Mouse (Mus musculus) myocyte (in vitro differentiated cells): ENCODE measurements around the gene Fez1. TPM values are rescaled to one million over a fixed set of nuclear protein-coding genes. Genes with fewer than 3 reads are reported as not detected.

Experiments used
- H3K27me3 ChIP-seq: one replicate; pipeline ENCODE4 v1.6.1; 2011; ENCODE audit not compliant: control insufficient read depth, insufficient read depth, insufficient read length
- H3K36me3 ChIP-seq: one replicate; pipeline ENCODE4 v1.6.1; 2011; ENCODE audit not compliant: control insufficient read depth, insufficient read depth
- H3K4me2 ChIP-seq: one replicate; pipeline ENCODE4 v1.6.1; 2011; ENCODE audit warnings: low read depth, control low read depth
- H3K4me3 ChIP-seq: one replicate; pipeline ENCODE4 v1.5.1; 2011; ENCODE audit warnings: mild to moderate bottlenecking, control low read depth, moderate library complexity
- H3K79me2 ChIP-seq: one replicate; pipeline ENCODE4 v1.6.1; 2011; ENCODE audit not compliant: control insufficient read depth, insufficient read depth
- H3ac ChIP-seq: one replicate; pipeline ENCODE4 v1.6.1; 2011; ENCODE audit not compliant: control insufficient read depth, insufficient read length
- CEBPB ChIP-seq: IDR thresholded peaks from 2 replicates; pipeline ENCODE4 v1.6.1; 2011; ENCODE audit warnings: mild to moderate bottlenecking, moderate library complexity; ENCODE audit not compliant: poor library complexity, insufficient read depth, severe bottlenecking
- E2F4 ChIP-seq: IDR thresholded peaks from one replicate; pipeline ENCODE4 v1.6.1; 2011; ENCODE audit warnings: mild to moderate bottlenecking, control low read depth, moderate library complexity; ENCODE audit not compliant: insufficient read depth
- MAX ChIP-seq: IDR thresholded peaks from one replicate; pipeline ENCODE4 v1.6.1; 2011; ENCODE audit warnings: low read depth, mild to moderate bottlenecking, control low read depth
- MYOD1 ChIP-seq, 3 experiments: IDR thresholded peaks; one replicate each; pipeline ENCODE4 v1.6.1; 2011; ENCODE audit warnings: control low read depth in 2 of 3, low read depth in 2 of 3, mild to moderate bottlenecking in 2 of 3, moderate library complexity in 1 of 3; ENCODE audit not compliant: insufficient read length in 2 of 3, control insufficient read depth in 1 of 3
- MYOG ChIP-seq, 3 experiments: IDR thresholded peaks; one replicate each; pipeline ENCODE4 v1.6.1; 2011; ENCODE audit warnings: control low read depth in 2 of 3, low read depth in 2 of 3, mild to moderate bottlenecking in 2 of 3; ENCODE audit not compliant: insufficient read length in 2 of 3, control insufficient read depth in 1 of 3, insufficient read depth in 1 of 3
- POLR2A ChIP-seq: IDR thresholded peaks from one replicate; pipeline ENCODE4 v1.6.1; 2011; ENCODE audit warnings: low read depth, mild to moderate bottlenecking, control low read depth, moderate library complexity; ENCODE audit not compliant: insufficient read length
- POLR2AphosphoS2 ChIP-seq: IDR thresholded peaks from one replicate; pipeline ENCODE4 v1.6.1; 2011; ENCODE audit warnings: low read depth, control low read depth; ENCODE audit not compliant: insufficient read length
- REST ChIP-seq: IDR thresholded peaks from one replicate; pipeline ENCODE4 v1.6.1; 2011; ENCODE audit warnings: mild to moderate bottlenecking, control low read depth, moderate library complexity; ENCODE audit not compliant: insufficient read depth, insufficient read length
- SRF ChIP-seq: IDR thresholded peaks from one replicate; pipeline ENCODE4 v1.6.1; 2011; ENCODE audit warnings: low read depth; ENCODE audit not compliant: control insufficient read depth, insufficient read length
- TCF12 ChIP-seq: IDR thresholded peaks from one replicate; pipeline ENCODE4 v1.6.1; 2011; ENCODE audit warnings: mild to moderate bottlenecking, control low read depth; ENCODE audit not compliant: poor library complexity, insufficient read depth, severe bottlenecking
- TCF3 ChIP-seq: IDR thresholded peaks from one replicate; pipeline ENCODE4 v1.6.1; 2011; ENCODE audit warnings: low read depth, control low read depth; ENCODE audit not compliant: insufficient read length
- USF1 ChIP-seq: IDR thresholded peaks from one replicate; pipeline ENCODE4 v1.6.1; 2011; ENCODE audit warnings: low read depth, mild to moderate bottlenecking, control low read depth, moderate library complexity
- polyA plus RNA-seq: library from polyadenylated mRNA; unstranded; fragments of >200 nt; fragmentation: generic; extraction: Trizol; gene quantifications from one replicate; pipeline ENCODE4 v1.2.1, GENCODE M21; 2012; ENCODE audit warnings: missing spikeins

The Fez1 gene
- polyA plus RNA-seq, 1 experiment, result 2.6 TPM

DNA sequence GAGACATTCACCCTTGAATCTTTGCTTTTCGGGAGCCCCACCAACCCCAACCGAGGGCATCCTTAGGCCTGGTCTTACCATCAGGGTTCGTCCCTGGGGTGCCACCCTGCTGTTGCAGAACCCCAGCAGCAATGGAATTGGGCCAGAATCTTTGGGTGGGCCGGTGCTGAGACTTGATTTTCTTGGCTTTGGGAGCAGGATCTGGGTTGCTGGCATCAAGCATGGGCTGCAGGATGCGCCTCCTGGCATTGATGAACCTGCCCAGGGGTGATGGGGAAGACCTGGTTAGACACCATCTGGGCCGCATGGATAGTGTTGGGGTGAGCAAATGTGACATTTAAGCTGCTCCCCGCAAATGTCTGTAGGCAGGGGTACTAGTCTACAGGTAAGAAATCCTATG is 72.6 kb downstream of the Fez1 start:
- Histone ChIP-seq H3K4me2 (no peak overlapping the region), H3K27me3 (no peaks in the 10 kb centered on the region), H3ac (no peak overlapping the region), H3K79me2 (no peaks in the 10 kb centered on the region), H3K4me3 (no peak overlapping the region), H3K36me3 (no peaks in the 10 kb centered on the region)
- TF ChIP-seq USF1, result no peak
- TF ChIP-seq REST, result no peak
- TF ChIP-seq MYOD1 (IDR thresholded peaks at IDR 0.05; ENCODE audit: control insufficient read depth in 1 of 3, insufficient read length in 2 of 3, low read depth in 2 of 3), result no peak
- no peak for TF ChIP-seq MAX

DNA sequence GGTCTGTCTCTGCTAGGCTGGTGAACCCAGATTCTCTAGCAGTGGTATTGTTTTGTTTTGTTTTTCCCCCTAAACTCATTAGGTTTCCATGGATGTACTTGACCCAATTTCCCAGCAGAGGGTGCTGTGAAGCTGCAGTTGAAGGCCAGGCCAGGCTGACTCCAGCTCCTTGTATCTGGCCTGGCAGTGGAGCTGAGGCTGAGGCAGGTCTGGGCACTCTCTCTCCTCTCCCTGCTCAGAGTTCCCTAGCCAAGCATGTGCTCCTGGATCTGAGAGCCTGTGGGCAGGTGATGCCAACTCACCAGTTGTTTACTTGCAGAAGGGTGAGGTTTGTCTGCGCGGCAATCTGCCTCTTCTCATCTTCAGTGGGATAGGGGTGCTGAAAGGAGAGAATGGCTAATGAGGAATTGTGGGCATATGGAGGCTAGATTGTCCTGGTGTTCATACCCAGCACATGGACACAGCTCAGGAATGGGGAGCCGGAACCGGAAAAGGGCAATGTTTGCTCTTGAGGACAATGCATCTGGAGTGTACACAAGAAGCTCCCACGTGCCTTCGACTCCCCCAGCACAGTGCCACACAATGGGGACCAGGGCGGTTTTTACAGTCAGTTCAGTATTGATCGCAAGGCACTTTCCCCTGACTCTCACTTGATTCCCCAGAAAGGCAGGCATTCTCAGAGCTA is 73.5 kb downstream of the Fez1 start:
- no peak overlapping the region for H3ac ChIP-seq
- no peaks in the 10 kb centered on the region for H3K79me2 ChIP-seq
- TF ChIP-seq MYOG (IDR thresholded peaks at IDR 0.05; ENCODE audit: control insufficient read depth in 1 of 3, insufficient read depth in 1 of 3, insufficient read length in 2 of 3, low read depth in 2 of 3) (peak in 1 of 3 experiments; percentile 4), REST (no peak)
- no peaks in the 10 kb centered on the region for H3K36me3 ChIP-seq
- no peak overlapping the region for H3K4me3 ChIP-seq
- no peak overlapping the region for H3K4me2 ChIP-seq
- H3K27me3 ChIP-seq, result no peaks in the 10 kb centered on the region

DNA sequence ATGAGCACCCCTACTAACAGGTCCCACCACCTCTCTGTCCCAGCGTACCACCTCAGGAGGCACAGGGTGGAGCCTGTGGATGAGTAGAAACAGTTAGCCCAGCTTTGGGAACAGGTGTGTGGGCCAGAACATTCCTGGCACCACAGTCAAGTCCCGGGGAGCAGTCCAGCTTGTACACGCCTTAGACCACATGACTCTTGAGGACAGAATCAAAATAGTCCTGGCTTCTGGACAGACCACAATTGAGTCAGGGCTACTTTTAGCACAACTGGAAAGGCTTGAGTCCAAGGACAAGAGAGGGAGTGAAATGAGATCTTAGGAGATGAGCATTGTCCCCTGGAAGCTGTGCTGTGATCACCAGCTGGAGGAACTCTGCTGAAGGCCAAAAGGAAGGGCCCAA is 76.9 kb downstream of the Fez1 start:
- TF ChIP-seq MYOD1 (IDR thresholded peaks at IDR 0.05; ENCODE audit: control insufficient read depth in 1 of 3, insufficient read length in 2 of 3, low read depth in 2 of 3), result peak in 2 of 3 experiments; percentile 79 to 93
- TF ChIP-seq SRF, result no peak
- peak; percentile 50 for TF ChIP-seq TCF12
- no peak for TF ChIP-seq MAX
- no peak for TF ChIP-seq POLR2A
- TF ChIP-seq POLR2AphosphoS2, result no peak
- peak; percentile 49 to 91 (median 54) for TF ChIP-seq MYOG (IDR thresholded peaks at IDR 0.05; ENCODE audit: control insufficient read depth in 1 of 3, insufficient read depth in 1 of 3, insufficient read length in 2 of 3, low read depth in 2 of 3)
- peak; percentile 33 for TF ChIP-seq TCF3
- no peak for TF ChIP-seq REST
- TF ChIP-seq USF1, result peak; percentile 75
- TF ChIP-seq E2F4, result no peak
- no peak for TF ChIP-seq CEBPB
- Histone ChIP-seq H3K36me3 (peaks cover 4% of the 10 kb centered on the region), H3K4me2 (peak overlapping the region; percentile 50), H3ac (no peak overlapping the region), H3K79me2 (no peaks in the 10 kb centered on the region), H3K4me3 (no peak overlapping the region), H3K27me3 (no peaks in the 10 kb centered on the region)

DNA sequence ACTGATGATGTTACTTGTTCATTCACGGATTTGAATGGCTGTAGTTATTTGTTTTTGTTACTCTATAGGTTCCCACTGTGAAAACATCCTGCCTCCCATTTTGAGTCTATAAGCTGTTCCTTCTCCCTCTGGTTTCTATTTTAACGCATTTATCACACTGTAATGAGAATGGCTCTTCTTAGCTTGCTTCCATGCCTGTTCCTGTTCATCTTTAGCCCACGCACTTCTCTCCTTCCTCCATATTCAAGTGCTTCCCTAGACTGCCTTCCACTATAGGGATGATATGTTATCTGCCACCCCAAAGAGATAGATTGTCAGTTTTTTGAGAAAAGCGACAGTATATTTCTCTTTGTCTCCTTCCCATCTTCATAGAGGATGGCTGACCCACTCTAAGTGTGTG is 78.8 kb downstream of the Fez1 start:
- H3K4me3 ChIP-seq, result no peak overlapping the region
- no peak overlapping the region for H3K4me2 ChIP-seq
- no peak for TF ChIP-seq TCF12
- TF ChIP-seq CEBPB, result no peak
- no peak for TF ChIP-seq E2F4
- TF ChIP-seq REST, result no peak
- TF ChIP-seq USF1, result no peak
- no peak for TF ChIP-seq MYOD1 (IDR thresholded peaks at IDR 0.05; ENCODE audit: control insufficient read depth in 1 of 3, insufficient read length in 2 of 3, low read depth in 2 of 3)
- no peak for TF ChIP-seq MAX
- no peak for TF ChIP-seq POLR2A
- no peak for TF ChIP-seq MYOG (IDR thresholded peaks at IDR 0.05; ENCODE audit: control insufficient read depth in 1 of 3, insufficient read depth in 1 of 3, insufficient read length in 2 of 3, low read depth in 2 of 3)
- TF ChIP-seq POLR2AphosphoS2, result no peak
- no peak for TF ChIP-seq SRF
- TF ChIP-seq TCF3, result no peak
- H3ac ChIP-seq, result no peak overlapping the region
- peaks cover 4% of the 10 kb centered on the region for H3K36me3 ChIP-seq
- no peaks in the 10 kb centered on the region for H3K79me2 ChIP-seq
- H3K27me3 ChIP-seq, result no peaks in the 10 kb centered on the region

DNA sequence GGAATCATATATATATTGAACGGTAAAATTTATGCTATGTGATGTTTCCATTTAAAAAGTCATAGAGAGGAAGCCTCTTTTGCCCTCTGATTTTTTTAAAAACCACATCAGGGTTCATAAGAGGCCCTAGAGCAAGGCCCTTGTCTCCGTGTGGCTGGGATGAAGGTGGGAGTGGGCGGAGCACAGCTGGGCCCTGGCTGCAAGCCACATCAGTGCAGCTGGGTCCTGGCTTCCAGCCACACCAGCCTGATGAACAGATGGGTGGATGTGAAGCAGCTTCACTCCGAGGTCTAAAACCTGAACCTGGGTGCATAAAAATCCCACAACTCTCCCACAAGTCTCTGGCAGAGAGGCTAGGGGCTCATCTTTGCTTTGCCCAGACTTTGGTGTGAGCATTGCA is 83.8 kb downstream of the Fez1 start:
- Histone ChIP-seq H3K36me3 (peaks cover 4% of the 10 kb centered on the region), H3ac (no peak overlapping the region), H3K27me3 (no peaks in the 10 kb centered on the region), H3K79me2 (no peaks in the 10 kb centered on the region), H3K4me3 (no peak overlapping the region), H3K4me2 (no peak overlapping the region)
- no peak for TF ChIP-seq TCF12
- TF ChIP-seq MYOG (IDR thresholded peaks at IDR 0.05; ENCODE audit: control insufficient read depth in 1 of 3, insufficient read depth in 1 of 3, insufficient read length in 2 of 3, low read depth in 2 of 3), result peak in 1 of 3 experiments; percentile 49
- TF ChIP-seq MYOD1 (IDR thresholded peaks at IDR 0.05; ENCODE audit: control insufficient read depth in 1 of 3, insufficient read length in 2 of 3, low read depth in 2 of 3), result peak in 2 of 3 experiments; percentile 68 to 77
